Mouse (Mus musculus): ENCODE measurements around the gene Arhgef2.

DNA sequence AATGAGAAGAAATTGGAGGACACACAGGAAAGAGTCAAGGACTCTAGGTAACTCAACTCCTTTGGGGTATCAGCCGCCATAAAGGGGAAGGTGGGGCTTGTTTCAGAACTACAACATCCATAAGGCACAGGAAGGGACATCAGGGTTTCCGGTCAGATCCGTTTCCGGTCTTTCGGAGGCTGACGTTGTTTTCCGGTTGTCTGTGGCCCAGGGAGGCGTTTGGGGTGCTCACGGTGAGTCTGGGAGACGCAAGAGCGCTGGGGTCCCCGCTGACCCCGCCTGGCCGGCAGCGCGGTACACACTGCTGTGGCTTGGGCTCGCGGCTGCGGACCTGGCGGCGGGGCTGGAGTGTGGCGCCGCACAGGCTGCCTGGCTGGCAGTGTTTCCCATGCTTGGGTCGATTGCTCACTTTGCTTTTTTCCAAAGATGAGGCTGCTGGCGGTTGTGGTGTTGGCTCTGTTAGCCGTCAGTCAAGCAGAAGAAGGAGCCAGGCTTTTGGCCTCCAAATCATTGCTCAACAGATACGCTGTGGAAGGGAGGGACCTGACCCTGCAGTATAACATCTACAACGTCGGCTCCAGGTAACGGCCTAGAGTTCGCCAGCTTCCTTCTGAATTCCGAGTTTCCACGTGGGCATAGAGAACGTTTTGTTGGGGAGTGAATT, 26.2 kb upstream of the Arhgef2 start:
- TF ChIP-seq CTCF (IDR thresholded peaks at IDR 0.05; ENCODE audit: extremely low read depth, insufficient read depth, low read length) (no peak), POLR2A (IDR thresholded peaks at IDR 0.05; ENCODE audit: extremely low read depth, insufficient read depth, low read length) (peak; percentile 91)

All from cortical plate, adult 2 months (tissue).